Mouse (Mus musculus) cerebellum, adult 2 months (tissue): ENCODE measurements around the gene Tmprss11g.

Experiments
- CTCF ChIP-seq: fragments of 200-500 bp; IDR thresholded peaks from 2 replicates; pipeline ENCODE4 v1.5.1; 2011; ENCODE audit warnings: low read depth, mild to moderate bottlenecking, control low read depth, low read length, moderate library complexity, borderline replicate concordance; ENCODE audit not compliant: insufficient read depth
- POLR2A ChIP-seq: fragments of 200-500 bp; IDR thresholded peaks from 2 replicates; pipeline ENCODE4 v1.6.1; 2011; ENCODE audit warnings: low read length, control low read depth, borderline replicate concordance; ENCODE audit not compliant: insufficient read depth

DNA sequence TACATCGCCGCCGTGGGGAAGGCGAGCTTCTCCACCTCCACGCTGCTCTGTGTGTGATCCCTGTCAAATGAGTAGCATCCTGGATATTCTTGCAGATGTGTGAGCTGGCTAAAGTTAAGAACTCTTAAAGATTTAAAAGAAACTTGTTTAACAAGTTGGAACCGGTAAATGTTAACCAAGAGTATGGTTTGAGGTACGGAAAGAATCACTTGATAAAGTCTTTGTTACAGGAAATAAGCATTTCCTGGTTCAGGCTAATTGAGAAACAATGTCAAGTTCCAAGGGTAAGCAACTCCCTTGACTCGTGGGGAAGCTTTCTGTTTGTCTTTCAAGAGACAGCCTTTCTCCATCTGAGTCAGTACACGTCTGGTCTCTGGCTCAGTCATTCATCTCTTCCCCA lies at the start of gene Tmprss11g:
- TF ChIP-seq POLR2A, result no peak
- TF ChIP-seq CTCF, result no peak
